In genomic region chr1:131246433-131247395, GRCm38 (mm10) we compare ENCODE assay signal across 8 mouse cellular contexts. TPM values are rescaled to one million over a fixed set of nuclear protein-coding genes. Genes with fewer than 3 reads are reported as not detected.
A peak's percentile ranks its signal among the peaks of the same experiment; 100 is the strongest.
DNase-seq lines count a peak whose midpoint lies in the region; ATAC-seq and TF ChIP-seq lines count a peak whose summit lies in the region.

No protein-coding gene starts in this region.

- no peak for ATAC-seq in midbrain, embryonic 13.5 days
- ATAC-seq in kidney, embryonic 15.5 days (replicated peaks; ENCODE audit: low FRiP score) = no peak
- ATAC-seq in liver, postnatal 0 days = peak; percentile 32

- peaks cover 68% of the 10 kb centered on the region for H3K27me3 ChIP-seq in midbrain, embryonic 10.5 days (ENCODE audit: low read depth, poor library complexity, severe bottlenecking)
- H3K27me3 ChIP-seq in midbrain, embryonic 13.5 days = peaks cover 48% of the 10 kb centered on the region
- H3K27me3 ChIP-seq in cerebellum, adult 2 months (ENCODE audit: control insufficient read depth, insufficient read depth, low read length) = no peaks in the 10 kb centered on the region
- no peaks in the 10 kb centered on the region; the same call in 1 of the 2 replicates for H3K27me3 ChIP-seq in heart, adult 2 months (ENCODE audit: control insufficient read depth, insufficient read depth, low read length)
- H3K27me3 ChIP-seq in kidney, embryonic 15.5 days = peaks cover 46% of the 10 kb centered on the region
- peaks cover 27% of the 10 kb centered on the region for H3K27me3 ChIP-seq in liver, postnatal 0 days (ENCODE audit: insufficient read depth, low read length)

- H3K4me1 ChIP-seq in midbrain, embryonic 10.5 days = peaks cover 26% of the 10 kb centered on the region
- peaks cover 12% of the 10 kb centered on the region for H3K4me1 ChIP-seq in midbrain, embryonic 13.5 days (replicated peaks)
- peaks cover 3% of the 10 kb centered on the region; the same call in 1 of the 2 replicates for H3K4me1 ChIP-seq in cerebellum, adult 2 months (ENCODE audit: control insufficient read depth, insufficient read depth, low read length)
- H3K4me1 ChIP-seq in heart, adult 2 months (ENCODE audit: control insufficient read depth, insufficient read depth, low read length) = peaks cover 2% of the 10 kb centered on the region; the same call in 1 of the 2 replicates
- H3K4me1 ChIP-seq in kidney, embryonic 15.5 days = peaks cover 41% of the 10 kb centered on the region
- H3K4me1 ChIP-seq in liver, postnatal 0 days (ENCODE audit: insufficient read depth) = peaks cover 22% of the 10 kb centered on the region

- H3K4me2 ChIP-seq in midbrain, embryonic 13.5 days (replicated peaks) = no peak overlapping the region
- H3K4me2 ChIP-seq in kidney, embryonic 15.5 days = peak overlapping the region; percentile 98
- peak overlapping the region; percentile 94 for H3K4me2 ChIP-seq in liver, postnatal 0 days (ENCODE audit: low read depth, low read length)

- H3K79me2 ChIP-seq in heart, adult 2 months (replicated peaks; ENCODE audit: control insufficient read depth, insufficient read depth, low read length) = no peaks in the 10 kb centered on the region

- peak; percentile 31 for DNase-seq in midbrain, embryonic 10.5 days (ENCODE audit: low spot score)
- peak; percentile 63 to 68 for DNase-seq in cerebellum, adult 2 months
- DNase-seq in heart, adult 2 months = peak in 1 of 2 experiments; percentile 38
- peak; percentile 41 for DNase-seq in liver, postnatal 0 days
- peak; percentile 29 for DNase-seq in retina, postnatal 7 days (ENCODE audit: low read depth, low spot score)
- no peak for DNase-seq in ovary, postnatal 36 days (ENCODE audit: low spot score)

- no peaks in the 10 kb centered on the region for H3K36me3 ChIP-seq in midbrain, embryonic 10.5 days
- no peaks in the 10 kb centered on the region for H3K36me3 ChIP-seq in midbrain, embryonic 13.5 days
- H3K36me3 ChIP-seq in heart, adult 2 months (ENCODE audit: control insufficient read depth, insufficient read depth, low read length) = no peaks in the 10 kb centered on the region
- no peaks in the 10 kb centered on the region for H3K36me3 ChIP-seq in kidney, embryonic 15.5 days
- H3K36me3 ChIP-seq in liver, postnatal 0 days (replicated peaks; ENCODE audit: insufficient read depth, low read length) = no peaks in the 10 kb centered on the region

- TF ChIP-seq EP300 in heart, adult 2 months (IDR thresholded peaks at IDR 0.05; ENCODE audit: insufficient read depth, low read depth, low read length) = no peak
- TF ChIP-seq EP300 in liver, postnatal 0 days (IDR thresholded peaks at IDR 0.05; ENCODE audit: low read depth) = no peak

- intact Hi-C loops in heart, adult 2 months (cut with DNase I) = loop anchor here (1.0 to 10.0 kb wide), 3 partner anchors 64 to 262 kb away; no protein-coding TSS in a partner anchor

- TF ChIP-seq CTCF in cerebellum, adult 2 months (IDR thresholded peaks at IDR 0.05; ENCODE audit: borderline replicate concordance, insufficient read depth, low read depth, low read length) = peak; percentile 70; the same call in 1 of the 2 replicates
- TF ChIP-seq CTCF in heart, adult 2 months (IDR thresholded peaks at IDR 0.05) = peak; percentile 76
- TF ChIP-seq CTCF in liver, postnatal 0 days (IDR thresholded peaks at IDR 0.05; ENCODE audit: low read depth) = peak; percentile 74

- WGBS in midbrain, embryonic 10.5 days = 19% methylated on average over 7 of the region's 7 CpGs
- WGBS in midbrain, embryonic 13.5 days = 13% methylated on average over 7 of the region's 7 CpGs
- 11% methylated on average over 7 of the region's 7 CpGs for WGBS in cerebellum, adult 2 months
- 3% methylated on average over 7 of the region's 7 CpGs for WGBS in heart, adult 2 months
- 10% methylated on average over 7 of the region's 7 CpGs for WGBS in kidney, embryonic 15.5 days
- 5% methylated on average over 7 of the region's 7 CpGs for WGBS in liver, postnatal 0 days (ENCODE audit: insufficient replicate concordance)

- no peak overlapping the region for H3K27ac ChIP-seq in midbrain, embryonic 10.5 days (replicated peaks)
- H3K27ac ChIP-seq in midbrain, embryonic 13.5 days = no peak overlapping the region
- H3K27ac ChIP-seq in cerebellum, adult 2 months (ENCODE audit: insufficient read depth, low read length) = no peak overlapping the region
- no peak overlapping the region for H3K27ac ChIP-seq in heart, adult 2 months
- H3K27ac ChIP-seq in kidney, embryonic 15.5 days = no peak overlapping the region
- no peak overlapping the region for H3K27ac ChIP-seq in liver, postnatal 0 days (ENCODE audit: low read depth)

- no peak for TF ChIP-seq POLR2A in cerebellum, adult 2 months (IDR thresholded peaks at IDR 0.05; ENCODE audit: borderline replicate concordance, insufficient read depth, low read length)
- TF ChIP-seq POLR2A in heart, adult 2 months (IDR thresholded peaks at IDR 0.05; ENCODE audit: insufficient read depth, low read depth, low read length) = no peak

- H3K4me3 ChIP-seq in midbrain, embryonic 10.5 days = no peak overlapping the region
- no peak overlapping the region for H3K4me3 ChIP-seq in midbrain, embryonic 13.5 days (replicated peaks)
- H3K4me3 ChIP-seq in cerebellum, adult 2 months (replicated peaks; ENCODE audit: insufficient read depth, low read depth, low read length) = no peak overlapping the region
- no peak overlapping the region for H3K4me3 ChIP-seq in heart, adult 2 months
- no peak overlapping the region for H3K4me3 ChIP-seq in kidney, embryonic 15.5 days (replicated peaks)
- peak overlapping the region; percentile 64 for H3K4me3 ChIP-seq in liver, postnatal 0 days (ENCODE audit: low read depth, low read length)

- H3K9me3 ChIP-seq in midbrain, embryonic 10.5 days (replicated peaks) = no peaks in the 10 kb centered on the region
- no peaks in the 10 kb centered on the region for H3K9me3 ChIP-seq in midbrain, embryonic 13.5 days
- H3K9me3 ChIP-seq in kidney, embryonic 15.5 days (replicated peaks) = no peaks in the 10 kb centered on the region
- no peaks in the 10 kb centered on the region for H3K9me3 ChIP-seq in liver, postnatal 0 days (ENCODE audit: low read length)

- no peak overlapping the region for H3K9ac ChIP-seq in midbrain, embryonic 13.5 days (replicated peaks)
- no peak overlapping the region for H3K9ac ChIP-seq in heart, adult 2 months (ENCODE audit: low read depth, low read length)
- H3K9ac ChIP-seq in kidney, embryonic 15.5 days = no peak overlapping the region
- H3K9ac ChIP-seq in liver, postnatal 0 days (replicated peaks) = peak overlapping the region; percentile 41; the same call in 1 of the 2 replicates

RNA-seq across cellular contexts. Expression of gene Rassf5, which starts 1.7 kb away (rescaled TPM):
- 0.93 and 1.0 TPM in 2 replicates for polyA plus RNA-seq in midbrain, embryonic 10.5 days (2016; fragmentation: Nextera tagmentation; extraction: Ambion mirVana)
- polyA plus RNA-seq in midbrain, embryonic 13.5 days (2015; fragmentation: Nextera tagmentation; extraction: Ambion mirVana) = 1.7 and 1.9 TPM in 2 replicates
- 18.3 and 20.9 TPM in 2 replicates for polyA plus RNA-seq in cerebellum, adult 2 months (2012; rRNA removed)
- total RNA-seq in heart, adult 2 months (2021) = 1 to 10 TPM; 1.7 to 2.3 TPM
- polyA plus RNA-seq in heart, adult 2 months (2012; rRNA removed) = 1.6 and 2.0 TPM in 2 replicates
- polyA plus RNA-seq in kidney, embryonic 15.5 days (2015; fragmentation: Nextera tagmentation; extraction: Ambion mirVana) = 2.8 and 2.9 TPM in 2 replicates
- polyA plus RNA-seq in liver, postnatal 0 days (2015; fragmentation: Nextera tagmentation; extraction: Ambion mirVana) = 7.7 and 8.0 TPM in 2 replicates

RNA-seq across cellular contexts. Expression of gene Ikbke, which starts 32.7 kb away (rescaled TPM):
- 0.54 and 1.2 TPM in 2 replicates for polyA plus RNA-seq in midbrain, embryonic 10.5 days (2016; fragmentation: Nextera tagmentation; extraction: Ambion mirVana)
- 0.72 and 0.73 TPM in 2 replicates for polyA plus RNA-seq in midbrain, embryonic 13.5 days (2015; fragmentation: Nextera tagmentation; extraction: Ambion mirVana)
- polyA plus RNA-seq in cerebellum, adult 2 months (2012; rRNA removed) = 1.5 and 1.8 TPM in 2 replicates
- 1 to 10 TPM; 1.5 TPM for total RNA-seq in heart, adult 2 months (2021)
- polyA plus RNA-seq in heart, adult 2 months (2012; rRNA removed) = 3.4 and 4.7 TPM in 2 replicates
- 3.2 and 4.0 TPM in 2 replicates for polyA plus RNA-seq in kidney, embryonic 15.5 days (2015; fragmentation: Nextera tagmentation; extraction: Ambion mirVana)
- polyA plus RNA-seq in liver, postnatal 0 days (2015; fragmentation: Nextera tagmentation; extraction: Ambion mirVana) = 3.9 and 4.4 TPM in 2 replicates
